Mouse (Mus musculus): ENCODE measurements around the gene Prkcd. TPM values are rescaled to one million over a fixed set of nuclear protein-coding genes. Genes with fewer than 3 reads are reported as not detected.

Gene Prkcd
- polyA plus RNA-seq, 1 experiment = 29.3 TPM

DNA sequence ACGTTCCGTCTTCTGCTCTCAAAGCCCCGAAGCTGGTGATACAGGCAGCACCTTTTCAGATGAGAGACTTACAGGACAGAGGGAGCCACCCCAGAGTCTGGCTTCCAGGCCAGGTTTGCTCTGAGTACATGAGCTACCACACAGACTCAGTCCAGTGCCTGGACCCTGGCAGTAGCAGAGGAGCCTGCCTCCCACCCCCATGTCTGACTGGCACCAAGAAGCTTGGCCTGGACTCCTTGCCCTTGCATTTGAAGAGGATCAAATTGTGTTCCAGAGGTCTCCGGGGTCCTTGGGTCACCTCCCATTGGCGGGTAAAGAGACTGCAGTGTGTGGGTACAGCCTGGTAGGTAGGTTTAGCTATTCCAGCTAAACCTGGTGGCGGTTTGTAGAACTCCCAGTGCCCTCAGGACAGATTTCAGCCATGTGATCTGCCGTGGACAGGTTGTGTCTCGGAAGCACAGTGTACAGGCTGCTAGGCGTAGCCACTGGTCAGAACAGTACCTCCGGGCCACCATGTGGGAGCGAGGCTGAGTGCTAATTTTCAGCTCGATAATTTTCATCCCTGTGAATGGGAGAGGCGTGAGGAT is 65.1 kb downstream of the Prkcd start:
- no peak for TF ChIP-seq MYOD1 (IDR thresholded peaks at IDR 0.05; ENCODE audit: control insufficient read depth, insufficient read length, low read depth)
- no peak for TF ChIP-seq FOSL1 (IDR thresholded peaks at IDR 0.05; ENCODE audit: insufficient read depth, low read length, poor library complexity, severe bottlenecking)
- no peak for TF ChIP-seq MYOG (IDR thresholded peaks at IDR 0.05; ENCODE audit: control insufficient read depth, extremely low read depth, insufficient read length)
- no peak for TF ChIP-seq CTCF (IDR thresholded peaks at IDR 0.05; ENCODE audit: control insufficient read depth, insufficient read depth, insufficient read length)
- TF ChIP-seq USF1 (IDR thresholded peaks at IDR 0.05; ENCODE audit: low read depth) = no peak
- no peak for TF ChIP-seq CEBPB (IDR thresholded peaks at IDR 0.05; ENCODE audit: low read depth)
- TF ChIP-seq MAX (IDR thresholded peaks at IDR 0.05) = no peak
- Histone ChIP-seq H3K36me3 (ENCODE audit: control insufficient read depth, insufficient read depth) (peaks cover 68% of the 10 kb centered on the region), H3K4me3 (ENCODE audit: insufficient read depth, poor library complexity, severe bottlenecking) (no peak overlapping the region), H3ac (ENCODE audit: control insufficient read depth, insufficient read length, low read depth) (no peak overlapping the region), H3K79me2 (ENCODE audit: control insufficient read depth, insufficient read depth) (peaks cover 31% of the 10 kb centered on the region), H3K79me3 (ENCODE audit: low read depth) (peaks cover 21% of the 10 kb centered on the region), H3K27me3 (ENCODE audit: control insufficient read depth, insufficient read depth, insufficient read length) (no peaks in the 10 kb centered on the region)

DNA sequence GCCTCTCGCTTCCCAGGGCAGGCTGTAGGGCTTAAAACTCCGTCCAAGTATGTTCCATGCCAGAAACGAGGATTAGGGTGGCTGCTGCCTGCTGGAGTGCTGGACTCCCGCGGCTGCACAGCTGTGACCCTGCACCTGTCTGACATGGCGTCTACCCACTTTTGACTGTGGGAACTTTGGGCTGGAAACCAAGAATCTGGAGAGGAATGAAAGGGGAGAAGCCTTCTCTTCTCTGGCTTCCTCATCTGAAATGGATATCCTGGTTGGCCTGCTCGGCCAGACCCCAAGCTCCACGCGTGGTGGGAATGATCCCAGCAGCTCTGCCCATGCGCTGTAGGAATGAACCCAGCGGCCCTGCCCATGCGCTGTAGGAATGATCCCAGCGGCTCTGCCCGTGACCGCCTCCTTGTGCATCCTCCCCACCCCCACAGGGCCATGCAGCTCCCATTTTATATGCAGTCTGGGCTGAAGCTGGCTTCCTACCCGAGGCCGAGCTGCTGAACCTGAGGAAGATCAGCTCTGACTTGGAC is 66.6 kb downstream of the Prkcd start:
- no peak for TF ChIP-seq FOSL1 (IDR thresholded peaks at IDR 0.05; ENCODE audit: insufficient read depth, low read length, poor library complexity, severe bottlenecking)
- Histone ChIP-seq H3K79me2 (ENCODE audit: control insufficient read depth, insufficient read depth) (peaks cover 42% of the 10 kb centered on the region), H3K36me3 (ENCODE audit: control insufficient read depth, insufficient read depth) (peaks cover 66% of the 10 kb centered on the region), H3K4me3 (ENCODE audit: insufficient read depth, poor library complexity, severe bottlenecking) (no peak overlapping the region), H3K27me3 (ENCODE audit: control insufficient read depth, insufficient read depth, insufficient read length) (no peaks in the 10 kb centered on the region), H3K79me3 (ENCODE audit: low read depth) (peaks cover 36% of the 10 kb centered on the region), H3ac (ENCODE audit: control insufficient read depth, insufficient read length, low read depth) (no peak overlapping the region)

- no peak for TF ChIP-seq MYOG (IDR thresholded peaks at IDR 0.05; ENCODE audit: control insufficient read depth, extremely low read depth, insufficient read length)
- TF ChIP-seq MAX (IDR thresholded peaks at IDR 0.05) = no peak
- no peak for TF ChIP-seq CEBPB (IDR thresholded peaks at IDR 0.05; ENCODE audit: low read depth)
- no peak for TF ChIP-seq MYOD1 (IDR thresholded peaks at IDR 0.05; ENCODE audit: control insufficient read depth, insufficient read length, low read depth)
- TF ChIP-seq FOSL1 (IDR thresholded peaks at IDR 0.05; ENCODE audit: insufficient read depth, low read length, poor library complexity, severe bottlenecking) = no peak
- no peak for TF ChIP-seq USF1 (IDR thresholded peaks at IDR 0.05; ENCODE audit: low read depth)
- no peak for TF ChIP-seq CTCF (IDR thresholded peaks at IDR 0.05; ENCODE audit: control insufficient read depth, insufficient read depth, insufficient read length)
- H3K27me3 ChIP-seq (ENCODE audit: control insufficient read depth, insufficient read depth, insufficient read length) = no peaks in the 10 kb centered on the region
- H3K79me3 ChIP-seq (ENCODE audit: low read depth) = peaks cover 51% of the 10 kb centered on the region
- H3K36me3 ChIP-seq (ENCODE audit: control insufficient read depth, insufficient read depth) = peaks cover 66% of the 10 kb centered on the region
- H3K79me2 ChIP-seq (ENCODE audit: control insufficient read depth, insufficient read depth) = peaks cover 59% of the 10 kb centered on the region
- no peak overlapping the region for H3ac ChIP-seq (ENCODE audit: control insufficient read depth, insufficient read length, low read depth)
- no peak overlapping the region for H3K4me3 ChIP-seq (ENCODE audit: insufficient read depth, poor library complexity, severe bottlenecking)
These were observed 68.3 kb downstream of the Prkcd start for GRCm38 (mm10) chr14:30557730-30558129.

- no peak for TF ChIP-seq MYOG (IDR thresholded peaks at IDR 0.05; ENCODE audit: control insufficient read depth, extremely low read depth, insufficient read length)
- TF ChIP-seq FOSL1 (IDR thresholded peaks at IDR 0.05; ENCODE audit: insufficient read depth, low read length, poor library complexity, severe bottlenecking) = no peak
- TF ChIP-seq MYOD1 (IDR thresholded peaks at IDR 0.05; ENCODE audit: control insufficient read depth, insufficient read length, low read depth) = no peak
- no peak for TF ChIP-seq USF1 (IDR thresholded peaks at IDR 0.05; ENCODE audit: low read depth)
- no peak for TF ChIP-seq CTCF (IDR thresholded peaks at IDR 0.05; ENCODE audit: control insufficient read depth, insufficient read depth, insufficient read length)
- no peak for TF ChIP-seq MAX (IDR thresholded peaks at IDR 0.05)
- TF ChIP-seq CEBPB (IDR thresholded peaks at IDR 0.05; ENCODE audit: low read depth) = no peak
- no peak overlapping the region for H3ac ChIP-seq (ENCODE audit: control insufficient read depth, insufficient read length, low read depth)
- H3K79me3 ChIP-seq (ENCODE audit: low read depth) = peaks cover 62% of the 10 kb centered on the region
- H3K4me3 ChIP-seq (ENCODE audit: insufficient read depth, poor library complexity, severe bottlenecking) = no peak overlapping the region
- H3K27me3 ChIP-seq (ENCODE audit: control insufficient read depth, insufficient read depth, insufficient read length) = no peaks in the 10 kb centered on the region
- H3K36me3 ChIP-seq (ENCODE audit: control insufficient read depth, insufficient read depth) = peaks cover 69% of the 10 kb centered on the region
- peaks cover 70% of the 10 kb centered on the region for H3K79me2 ChIP-seq (ENCODE audit: control insufficient read depth, insufficient read depth)
These were observed 69.4 kb downstream of the Prkcd start for GRCm38 (mm10) chr14:30556651-30557050.

DNA sequence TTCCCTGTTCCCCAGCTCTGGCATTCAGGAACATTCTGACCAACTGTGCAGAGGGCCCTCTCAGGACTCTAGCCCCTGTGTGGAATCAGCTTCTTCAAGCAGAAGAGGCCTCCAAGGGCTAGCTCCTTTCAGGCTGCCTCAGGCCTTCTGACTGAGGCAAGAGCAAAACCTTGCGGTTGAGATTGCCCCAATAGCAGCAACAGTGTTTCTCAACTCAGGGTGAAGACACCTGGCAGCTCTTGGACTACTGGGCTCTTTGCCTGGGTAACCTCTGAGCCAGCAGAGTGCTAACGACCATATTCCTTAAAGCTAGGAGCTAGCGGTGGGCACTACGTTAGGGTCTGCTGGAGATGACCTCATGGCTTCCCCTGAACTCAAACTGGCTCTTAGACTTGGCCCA is 72.8 kb downstream of the Prkcd start:
- Histone ChIP-seq H3K4me3 (ENCODE audit: insufficient read depth, poor library complexity, severe bottlenecking) (no peak overlapping the region), H3K36me3 (ENCODE audit: control insufficient read depth, insufficient read depth) (peaks cover 49% of the 10 kb centered on the region), H3K27me3 (ENCODE audit: control insufficient read depth, insufficient read depth, insufficient read length) (no peaks in the 10 kb centered on the region), H3K79me2 (ENCODE audit: control insufficient read depth, insufficient read depth) (peaks cover 92% of the 10 kb centered on the region), H3K79me3 (ENCODE audit: low read depth) (peaks cover 82% of the 10 kb centered on the region), H3ac (ENCODE audit: control insufficient read depth, insufficient read length, low read depth) (no peak overlapping the region)
- TF ChIP-seq CEBPB (IDR thresholded peaks at IDR 0.05; ENCODE audit: low read depth) = no peak
- no peak for TF ChIP-seq MYOG (IDR thresholded peaks at IDR 0.05; ENCODE audit: control insufficient read depth, extremely low read depth, insufficient read length)
- no peak for TF ChIP-seq MAX (IDR thresholded peaks at IDR 0.05)
- TF ChIP-seq FOSL1 (IDR thresholded peaks at IDR 0.05; ENCODE audit: insufficient read depth, low read length, poor library complexity, severe bottlenecking) = no peak
- no peak for TF ChIP-seq CTCF (IDR thresholded peaks at IDR 0.05; ENCODE audit: control insufficient read depth, insufficient read depth, insufficient read length)
- TF ChIP-seq MYOD1 (IDR thresholded peaks at IDR 0.05; ENCODE audit: control insufficient read depth, insufficient read length, low read depth) = no peak
- no peak for TF ChIP-seq USF1 (IDR thresholded peaks at IDR 0.05; ENCODE audit: low read depth)

DNA sequence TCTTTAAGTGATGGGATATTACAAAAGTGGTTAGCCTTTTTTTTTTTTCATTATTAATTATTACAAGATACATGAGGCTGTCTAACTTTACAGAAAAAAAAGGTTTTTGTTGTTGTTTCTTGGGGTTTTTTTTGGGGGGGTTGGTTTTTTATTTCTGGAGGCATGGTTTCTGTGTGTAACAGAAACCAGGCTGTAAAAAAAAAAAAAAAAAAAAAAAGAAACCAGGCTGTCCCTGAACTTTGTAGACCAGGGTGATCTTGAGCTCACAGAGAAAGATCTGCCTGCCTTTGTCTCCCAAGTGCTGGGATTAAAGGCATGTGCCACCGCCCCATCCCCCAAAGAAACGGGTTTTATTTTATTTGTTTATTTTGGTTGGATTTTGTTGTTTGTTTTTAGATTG is 74.0 kb downstream of the Prkcd start:
- H3K36me3 ChIP-seq (ENCODE audit: control insufficient read depth, insufficient read depth) = peaks cover 44% of the 10 kb centered on the region
- H3K79me2 ChIP-seq (ENCODE audit: control insufficient read depth, insufficient read depth) = peaks cover 80% of the 10 kb centered on the region
- TF ChIP-seq MYOG (IDR thresholded peaks at IDR 0.05; ENCODE audit: control insufficient read depth, extremely low read depth, insufficient read length) = no peak
- no peak for TF ChIP-seq CTCF (IDR thresholded peaks at IDR 0.05; ENCODE audit: control insufficient read depth, insufficient read depth, insufficient read length)
- no peak for TF ChIP-seq MYOD1 (IDR thresholded peaks at IDR 0.05; ENCODE audit: control insufficient read depth, insufficient read length, low read depth)
- no peak for TF ChIP-seq CEBPB (IDR thresholded peaks at IDR 0.05; ENCODE audit: low read depth)
- TF ChIP-seq USF1 (IDR thresholded peaks at IDR 0.05; ENCODE audit: low read depth) = no peak
- no peak for TF ChIP-seq MAX (IDR thresholded peaks at IDR 0.05)
- TF ChIP-seq FOSL1 (IDR thresholded peaks at IDR 0.05; ENCODE audit: insufficient read depth, low read length, poor library complexity, severe bottlenecking) = no peak
- H3K27me3 ChIP-seq (ENCODE audit: control insufficient read depth, insufficient read depth, insufficient read length) = no peaks in the 10 kb centered on the region
- H3K79me3 ChIP-seq (ENCODE audit: low read depth) = peaks cover 73% of the 10 kb centered on the region
- H3ac ChIP-seq (ENCODE audit: control insufficient read depth, insufficient read length, low read depth) = no peak overlapping the region
- H3K4me3 ChIP-seq (ENCODE audit: insufficient read depth, poor library complexity, severe bottlenecking) = no peak overlapping the region
